In the genomic region with DNA sequence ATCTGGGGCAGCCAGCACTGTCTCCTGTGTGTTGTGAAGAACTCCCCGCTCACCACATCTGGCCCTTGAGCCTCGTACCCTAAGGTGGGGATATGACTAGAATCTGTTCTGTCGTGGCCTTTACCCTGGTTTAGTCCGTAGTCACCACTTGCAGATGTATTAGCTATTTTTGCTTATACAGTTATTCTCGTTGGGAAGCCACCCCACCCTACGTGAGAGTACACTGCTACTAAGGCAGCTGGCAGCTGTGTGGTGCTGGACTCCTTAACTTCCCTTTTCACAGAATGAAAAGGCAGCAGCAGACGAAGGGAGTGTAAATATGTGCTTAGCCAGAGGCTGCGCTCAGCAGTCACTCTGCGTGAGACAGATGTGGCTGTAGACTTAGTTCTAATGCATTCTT, we compare ENCODE assay signal across 24 mouse cellular contexts.
DNase-seq lines count a peak whose midpoint lies in the region; ATAC-seq and TF ChIP-seq lines count a peak whose summit lies in the region.
"Had no signal": no experiment of that assay in that cellular context is flagged by ENCODE, and none has a peak within 500 bp of the region (broad histone marks: within the 10 kb centered on the region; RNA-seq: fewer than 3 reads in every experiment).

No protein-coding gene starts in this region.

- no peak overlapping the region for H3K27ac ChIP-seq in forebrain, postnatal 0 days (ENCODE audit: low read depth, low read length)
- H3K27ac ChIP-seq in forebrain, embryonic 11.5 days (ENCODE audit: low read depth, low read length) = no peak overlapping the region
- 0 out of 2 replicates have a peak overlapping the region, but pooled peaks have one; percentile 9 for H3K27ac ChIP-seq in midbrain, embryonic 10.5 days (replicated peaks)
- no peak overlapping the region for H3K27ac ChIP-seq in midbrain, postnatal 0 days (ENCODE audit: low read depth, low read length)
- peak overlapping the region; percentile 30 for H3K27ac ChIP-seq in limb, embryonic 10.5 days
- H3K27ac ChIP-seq: embryonic facial prominence, embryonic 12.5 days; embryonic facial prominence, embryonic 15.5 days; forebrain, embryonic 12.5 days; forebrain, embryonic 15.5 days; heart, adult 2 months; heart, embryonic 10.5 days; heart, embryonic 13.5 days; hindbrain, embryonic 12.5 days; hindbrain, embryonic 15.5 days had no signal

- H3K27me3 ChIP-seq in forebrain, postnatal 0 days (ENCODE audit: insufficient read depth, low read length) = no peaks in the 10 kb centered on the region
- H3K27me3 ChIP-seq in forebrain, embryonic 11.5 days (ENCODE audit: control insufficient read depth, insufficient read depth, low read length) = peaks cover 7% of the 10 kb centered on the region; the same call in 1 of the 2 replicates
- peaks cover 57% of the 10 kb centered on the region for H3K27me3 ChIP-seq in midbrain, embryonic 10.5 days (ENCODE audit: low read depth, poor library complexity, severe bottlenecking)
- H3K27me3 ChIP-seq in midbrain, postnatal 0 days (ENCODE audit: insufficient read depth, low read length) = no peaks in the 10 kb centered on the region
- no peaks in the 10 kb centered on the region for H3K27me3 ChIP-seq in limb, embryonic 10.5 days (ENCODE audit: low read depth, poor library complexity, severe bottlenecking)
- H3K27me3 ChIP-seq: embryonic facial prominence, embryonic 12.5 days; embryonic facial prominence, embryonic 15.5 days; forebrain, embryonic 15.5 days had no signal

- H3K4me1 ChIP-seq in forebrain, postnatal 0 days (ENCODE audit: insufficient read depth) = no peaks in the 10 kb centered on the region
- peaks cover 7% of the 10 kb centered on the region; the same call in 1 of the 2 replicates for H3K4me1 ChIP-seq in forebrain, embryonic 11.5 days (replicated peaks; ENCODE audit: control insufficient read depth, insufficient read depth, low read length)
- H3K4me1 ChIP-seq in midbrain, embryonic 10.5 days = peaks cover 18% of the 10 kb centered on the region
- peaks cover 4% of the 10 kb centered on the region; the same call in 1 of the 2 replicates for H3K4me1 ChIP-seq in midbrain, postnatal 0 days (ENCODE audit: insufficient read depth, low read length)
- peaks cover 51% of the 10 kb centered on the region for H3K4me1 ChIP-seq in limb, embryonic 10.5 days

- H3K9me3 ChIP-seq in forebrain, postnatal 0 days (ENCODE audit: low read length) = no peaks in the 10 kb centered on the region
- H3K9me3 ChIP-seq in forebrain, embryonic 11.5 days (ENCODE audit: control insufficient read depth, low read length) = no peaks in the 10 kb centered on the region
- no peaks in the 10 kb centered on the region for H3K9me3 ChIP-seq in midbrain, embryonic 10.5 days (replicated peaks)
- H3K9me3 ChIP-seq in midbrain, postnatal 0 days (ENCODE audit: low read length) = no peaks in the 10 kb centered on the region
- no peaks in the 10 kb centered on the region for H3K9me3 ChIP-seq in limb, embryonic 10.5 days (replicated peaks)
- H3K9me3 ChIP-seq: embryonic facial prominence, embryonic 12.5 days; embryonic facial prominence, embryonic 15.5 days; forebrain, embryonic 12.5 days; forebrain, embryonic 15.5 days; heart, embryonic 10.5 days; heart, embryonic 13.5 days; hindbrain, embryonic 12.5 days; hindbrain, embryonic 15.5 days had no signal

- H3K36me3 ChIP-seq in forebrain, postnatal 0 days (ENCODE audit: insufficient read depth) = no peaks in the 10 kb centered on the region
- no peaks in the 10 kb centered on the region for H3K36me3 ChIP-seq in forebrain, embryonic 11.5 days (ENCODE audit: control insufficient read depth, insufficient read depth, low read length)
- H3K36me3 ChIP-seq in midbrain, embryonic 10.5 days = no peaks in the 10 kb centered on the region
- H3K36me3 ChIP-seq in midbrain, postnatal 0 days (ENCODE audit: insufficient read depth, low read length) = no peaks in the 10 kb centered on the region
- H3K36me3 ChIP-seq in limb, embryonic 10.5 days = 0 out of 2 replicates have a peak, but pooled peaks cover 3% of the 10 kb centered on the region
- H3K36me3 ChIP-seq: embryonic facial prominence, embryonic 12.5 days; embryonic facial prominence, embryonic 15.5 days; forebrain, embryonic 12.5 days; forebrain, embryonic 15.5 days; heart, embryonic 10.5 days; heart, embryonic 13.5 days; hindbrain, embryonic 12.5 days; hindbrain, embryonic 15.5 days had no signal

- H3K9ac ChIP-seq in forebrain, postnatal 0 days = no peak overlapping the region
- no peak overlapping the region for H3K9ac ChIP-seq in forebrain, embryonic 11.5 days (ENCODE audit: low read length)
- no peak overlapping the region for H3K9ac ChIP-seq in midbrain, postnatal 0 days (replicated peaks; ENCODE audit: low read length, poor library complexity, severe bottlenecking)
- H3K9ac ChIP-seq: embryonic facial prominence, embryonic 12.5 days; embryonic facial prominence, embryonic 15.5 days; forebrain, embryonic 12.5 days; forebrain, embryonic 15.5 days; heart, embryonic 13.5 days; hindbrain, embryonic 12.5 days; hindbrain, embryonic 15.5 days had no signal

- 84% methylated on average over 9 of the region's 9 CpGs for WGBS in forebrain, postnatal 0 days
- WGBS in forebrain, embryonic 11.5 days = 84% methylated on average over 9 of the region's 9 CpGs
- 89% methylated on average over 9 of the region's 9 CpGs for WGBS in midbrain, embryonic 10.5 days
- 79% methylated on average over 9 of the region's 9 CpGs for WGBS in midbrain, postnatal 0 days
- WGBS in limb, embryonic 10.5 days = 89% methylated on average over 9 of the region's 9 CpGs

- DNase-seq in forebrain, postnatal 0 days = no peak
- DNase-seq in forebrain, embryonic 11.5 days (ENCODE audit: low spot score) = no peak
- no peak for DNase-seq in midbrain, embryonic 10.5 days (ENCODE audit: low spot score)
- no peak for DNase-seq in midbrain, postnatal 0 days (ENCODE audit: low spot score)
- no peak for DNase-seq in limb, embryonic 10.5 days (ENCODE audit: low spot score)
- no peak for DNase-seq in spleen, adult 18-20 months
- DNase-seq: adrenal gland, adult 2 months; adrenal gland, postnatal 14 days; B cell, adult 2 months; cerebellum, adult 11-12 months; cerebellum, adult 8-10 months; cerebellum, postnatal 10 days; cerebellum, postnatal 36 days; gastrocnemius, postnatal 25 days; heart, adult 2 months had no signal

- no peak overlapping the region for H3K4me3 ChIP-seq in forebrain, postnatal 0 days (ENCODE audit: low read depth, low read length)
- H3K4me3 ChIP-seq in forebrain, embryonic 11.5 days (ENCODE audit: low read depth, low read length) = no peak overlapping the region
- H3K4me3 ChIP-seq in midbrain, embryonic 10.5 days = no peak overlapping the region
- no peak overlapping the region for H3K4me3 ChIP-seq in midbrain, postnatal 0 days (ENCODE audit: low read depth, low read length)
- H3K4me3 ChIP-seq in limb, embryonic 10.5 days = no peak overlapping the region
- H3K4me3 ChIP-seq: embryonic facial prominence, embryonic 12.5 days; embryonic facial prominence, embryonic 15.5 days; forebrain, embryonic 12.5 days; forebrain, embryonic 15.5 days; heart, adult 2 months; heart, embryonic 10.5 days; heart, embryonic 13.5 days; hindbrain, embryonic 12.5 days; hindbrain, embryonic 15.5 days had no signal

- H3K4me2 ChIP-seq in forebrain, postnatal 0 days (ENCODE audit: low read depth) = no peak overlapping the region
- H3K4me2 ChIP-seq in forebrain, embryonic 11.5 days (ENCODE audit: low read depth, low read length, severe bottlenecking) = no peak overlapping the region
- H3K4me2 ChIP-seq in midbrain, postnatal 0 days (ENCODE audit: low read depth, low read length, poor library complexity, severe bottlenecking) = no peak overlapping the region
- H3K4me2 ChIP-seq: embryonic facial prominence, embryonic 12.5 days; embryonic facial prominence, embryonic 15.5 days; forebrain, embryonic 12.5 days; forebrain, embryonic 15.5 days; heart, embryonic 13.5 days; hindbrain, embryonic 12.5 days; hindbrain, embryonic 15.5 days had no signal

- TF ChIP-seq CTCF in forebrain, postnatal 0 days (IDR thresholded peaks at IDR 0.05; ENCODE audit: low read depth) = no peak
- no peak for TF ChIP-seq CTCF in midbrain, postnatal 0 days (IDR thresholded peaks at IDR 0.05)

- ATAC-seq in forebrain, postnatal 0 days = peak; percentile 49; the same call in 1 of the 2 replicates
- ATAC-seq in forebrain, embryonic 11.5 days (replicated peaks; ENCODE audit: low FRiP score) = no peak
- ATAC-seq in midbrain, postnatal 0 days (ENCODE audit: low FRiP score) = no peak
- ATAC-seq: forebrain, embryonic 15.5 days; intestine, postnatal 0 days had no signal

Comparison
In these comparisons a context has a peak if more than half of its experiments do, and no peak if none do; other contexts are left out.
1. H3K27ac ChIP-seq: peak in midbrain, embryonic 10.5 days (single experiment) and limb, embryonic 10.5 days (single experiment); none in forebrain, postnatal 0 days (single experiment), forebrain, embryonic 11.5 days (single experiment) and midbrain, postnatal 0 days (single experiment).